Mouse (Mus musculus): ENCODE measurements at regions not wholly inside any gene's neighbourhood (a gene's known extent, or its start where the extent isn't known, plus 50 kb on each side); places are given as distances from the start of the nearest gene placed in this dataset.

DNA sequence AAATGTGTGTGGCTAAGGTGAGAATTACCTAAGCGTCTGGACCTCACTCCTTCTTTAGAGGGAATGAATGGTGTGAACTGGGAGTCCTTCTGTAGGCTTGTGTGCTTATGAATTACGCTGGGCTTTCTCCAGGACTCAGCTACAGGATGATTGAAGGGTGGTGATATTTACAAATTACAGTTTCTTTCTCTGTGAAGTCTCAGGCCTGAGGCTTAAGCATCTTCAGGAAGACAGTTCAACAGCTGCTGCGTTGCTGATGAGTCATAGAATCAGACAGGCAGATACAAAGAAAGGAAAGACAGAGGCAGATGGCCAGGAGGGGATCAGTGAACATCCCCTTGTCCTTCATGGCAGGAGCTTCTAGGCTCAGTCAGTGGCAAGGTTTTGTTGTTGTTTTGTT lies 227.3 kb downstream of the Pros1 start:
- Histone ChIP-seq H3K27me3 (ENCODE audit: insufficient read depth, low read length) (no peaks in the 10 kb centered on the region), H3K9me3 (ENCODE audit: low read length) (no peaks in the 10 kb centered on the region), H3K4me2 (ENCODE audit: low read depth, low read length) (no peak overlapping the region), H3K27ac (no peak overlapping the region), H3K4me3 (ENCODE audit: low read length) (no peak overlapping the region), H3K36me3 (ENCODE audit: insufficient read depth, low read length) (no peaks in the 10 kb centered on the region), H3K9ac (replicated peaks; ENCODE audit: low read length) (no peak overlapping the region), H3K4me1 (ENCODE audit: insufficient read depth, low read length) (no peaks in the 10 kb centered on the region; the same call in 1 of the 2 replicates)
- DNase-seq (ENCODE audit: low spot score) (peak; percentile 67), ATAC-seq (peak; percentile 86)
- 54% methylated on average over 3 of the region's 3 CpGs for WGBS
- no peak for TF ChIP-seq CTCF (IDR thresholded peaks at IDR 0.05; ENCODE audit: low read depth)

DNA sequence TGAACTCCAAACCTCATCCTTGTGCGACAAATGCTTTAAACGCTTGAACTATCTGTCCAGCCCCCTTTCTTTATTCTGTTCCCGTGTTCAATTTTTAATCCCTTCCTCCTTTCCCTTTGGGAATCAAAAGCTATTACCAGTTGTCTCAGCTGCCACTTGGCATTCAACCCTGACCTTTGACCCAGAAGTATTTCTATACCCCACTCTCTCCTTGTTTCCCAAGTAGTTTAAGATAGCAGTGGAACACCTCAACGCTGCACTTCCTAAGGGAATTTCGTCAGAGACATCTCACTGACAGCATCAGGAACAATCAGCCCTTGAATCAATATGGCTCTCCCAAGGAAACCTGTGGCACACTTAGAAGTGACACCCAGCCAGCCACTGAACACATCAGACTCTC lies 229.1 kb downstream of the Pros1 start:
- 30% methylated on average over 5 of the region's 5 CpGs for WGBS

DNA sequence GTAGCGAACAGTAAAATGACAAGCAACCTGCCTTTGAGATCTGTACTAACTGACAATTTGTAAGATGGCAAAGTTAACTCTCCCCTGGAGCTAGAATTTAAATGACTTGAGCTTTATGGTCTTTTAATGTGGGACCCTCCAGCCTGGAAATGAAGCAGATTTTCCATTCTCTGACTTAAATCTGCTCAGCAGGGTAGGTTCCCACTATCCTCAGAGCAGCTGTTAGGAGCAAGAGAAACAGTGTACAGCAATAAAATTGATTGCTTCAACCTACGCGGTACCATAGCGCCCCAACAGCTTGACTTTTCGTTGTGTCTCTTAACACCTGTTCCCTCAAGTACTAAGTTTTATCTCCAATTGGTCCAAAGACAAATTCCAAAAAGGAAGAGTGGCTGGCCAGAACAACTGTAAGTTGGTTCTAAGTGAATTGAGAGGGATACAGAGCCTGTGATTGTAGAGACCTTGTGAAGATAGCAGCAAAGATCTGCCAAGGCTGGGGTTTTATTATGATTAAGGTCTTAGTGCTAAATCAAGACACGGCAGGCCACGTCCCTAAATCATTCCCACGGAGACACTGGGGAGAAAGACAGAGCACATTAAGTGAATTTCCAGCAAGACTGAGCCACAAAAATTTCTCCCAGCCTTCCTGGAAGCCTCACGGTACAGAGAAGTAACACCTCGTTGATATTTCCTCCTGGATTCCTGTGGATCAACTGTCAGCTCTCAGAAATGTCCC lies 230.1 kb downstream of the Pros1 start:
- H3K4me1 ChIP-seq (ENCODE audit: insufficient read depth, low read length): no peaks in the 10 kb centered on the region; the same call in 1 of the 2 replicates
- DNase-seq (ENCODE audit: low spot score): peak; percentile 55
- no peak overlapping the region for H3K27ac ChIP-seq
- H3K4me3 ChIP-seq (ENCODE audit: low read length): no peak overlapping the region
- H3K9me3 ChIP-seq (ENCODE audit: low read length): no peaks in the 10 kb centered on the region
- H3K4me2 ChIP-seq (ENCODE audit: low read depth, low read length): no peak overlapping the region
- H3K27me3 ChIP-seq (ENCODE audit: insufficient read depth, low read length): no peaks in the 10 kb centered on the region
- H3K36me3 ChIP-seq (ENCODE audit: insufficient read depth, low read length): no peaks in the 10 kb centered on the region
- ATAC-seq: peak; percentile 48; the same call in 1 of the 2 replicates
- TF ChIP-seq CTCF (IDR thresholded peaks at IDR 0.05; ENCODE audit: low read depth): no peak
- H3K9ac ChIP-seq (replicated peaks; ENCODE audit: low read length): no peak overlapping the region
- WGBS: 42% methylated on average over 10 of the region's 10 CpGs

More for the DNA sequence above, 229.1 kb downstream of the Pros1 start:
- Histone ChIP-seq H3K4me3 (ENCODE audit: low read length) (no peak overlapping the region), H3K27ac (no peak overlapping the region), H3K36me3 (ENCODE audit: insufficient read depth, low read length) (no peaks in the 10 kb centered on the region), H3K9ac (replicated peaks; ENCODE audit: low read length) (no peak overlapping the region), H3K4me2 (ENCODE audit: low read depth, low read length) (no peak overlapping the region), H3K4me1 (ENCODE audit: insufficient read depth, low read length) (no peaks in the 10 kb centered on the region; the same call in 1 of the 2 replicates), H3K27me3 (ENCODE audit: insufficient read depth, low read length) (no peaks in the 10 kb centered on the region), H3K9me3 (ENCODE audit: low read length) (no peaks in the 10 kb centered on the region)
- ATAC-seq (no peak), DNase-seq (ENCODE audit: low spot score) (peak; percentile 19)
- TF ChIP-seq CTCF (IDR thresholded peaks at IDR 0.05; ENCODE audit: low read depth): no peak

DNA sequence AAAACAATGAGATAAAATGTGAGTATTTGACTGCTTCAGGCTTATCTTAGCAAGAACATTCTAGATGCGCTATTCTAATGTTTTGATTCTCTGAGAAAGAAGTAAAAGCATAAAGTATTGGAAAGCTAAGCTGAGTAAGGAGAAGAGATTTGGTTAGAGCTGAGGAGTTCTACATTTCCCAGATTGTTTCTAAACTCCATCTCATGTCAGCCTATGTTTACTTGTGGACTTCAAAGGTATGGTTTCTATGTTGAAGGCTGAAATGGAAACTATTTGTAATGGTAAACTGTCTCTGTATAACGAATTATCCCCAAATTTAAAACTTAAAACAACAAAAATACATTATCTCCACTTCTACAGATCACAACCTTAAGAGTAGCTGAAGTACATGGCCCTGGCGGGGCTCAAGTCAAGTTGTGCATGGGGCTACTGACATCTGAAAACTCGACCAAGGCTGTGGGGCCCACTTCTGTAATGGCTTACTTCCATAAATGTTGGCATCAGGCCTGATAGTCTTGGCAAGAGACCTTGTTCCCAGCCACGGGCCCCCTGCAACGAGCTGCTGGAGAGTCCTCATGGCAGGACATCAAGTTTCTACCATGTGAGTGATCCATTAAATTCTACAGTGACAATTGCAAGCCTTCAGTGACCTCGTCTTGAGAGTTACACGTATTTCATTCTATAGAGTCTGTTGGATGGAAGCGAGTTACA lies 232.1 kb downstream of the Pros1 start:
- TF ChIP-seq CTCF (IDR thresholded peaks at IDR 0.05; ENCODE audit: low read depth): no peak
- Histone ChIP-seq H3K27ac (no peak overlapping the region), H3K36me3 (ENCODE audit: insufficient read depth, low read length) (no peaks in the 10 kb centered on the region), H3K4me1 (ENCODE audit: insufficient read depth, low read length) (no peaks in the 10 kb centered on the region; the same call in 1 of the 2 replicates), H3K9ac (replicated peaks; ENCODE audit: low read length) (no peak overlapping the region), H3K9me3 (ENCODE audit: low read length) (no peaks in the 10 kb centered on the region), H3K4me3 (ENCODE audit: low read length) (no peak overlapping the region), H3K27me3 (ENCODE audit: insufficient read depth, low read length) (no peaks in the 10 kb centered on the region), H3K4me2 (ENCODE audit: low read depth, low read length) (no peak overlapping the region)
- ATAC-seq (no peak), DNase-seq (ENCODE audit: low spot score) (peak; percentile 68)
- 52% methylated on average over 9 of the region's 9 CpGs for WGBS

DNA sequence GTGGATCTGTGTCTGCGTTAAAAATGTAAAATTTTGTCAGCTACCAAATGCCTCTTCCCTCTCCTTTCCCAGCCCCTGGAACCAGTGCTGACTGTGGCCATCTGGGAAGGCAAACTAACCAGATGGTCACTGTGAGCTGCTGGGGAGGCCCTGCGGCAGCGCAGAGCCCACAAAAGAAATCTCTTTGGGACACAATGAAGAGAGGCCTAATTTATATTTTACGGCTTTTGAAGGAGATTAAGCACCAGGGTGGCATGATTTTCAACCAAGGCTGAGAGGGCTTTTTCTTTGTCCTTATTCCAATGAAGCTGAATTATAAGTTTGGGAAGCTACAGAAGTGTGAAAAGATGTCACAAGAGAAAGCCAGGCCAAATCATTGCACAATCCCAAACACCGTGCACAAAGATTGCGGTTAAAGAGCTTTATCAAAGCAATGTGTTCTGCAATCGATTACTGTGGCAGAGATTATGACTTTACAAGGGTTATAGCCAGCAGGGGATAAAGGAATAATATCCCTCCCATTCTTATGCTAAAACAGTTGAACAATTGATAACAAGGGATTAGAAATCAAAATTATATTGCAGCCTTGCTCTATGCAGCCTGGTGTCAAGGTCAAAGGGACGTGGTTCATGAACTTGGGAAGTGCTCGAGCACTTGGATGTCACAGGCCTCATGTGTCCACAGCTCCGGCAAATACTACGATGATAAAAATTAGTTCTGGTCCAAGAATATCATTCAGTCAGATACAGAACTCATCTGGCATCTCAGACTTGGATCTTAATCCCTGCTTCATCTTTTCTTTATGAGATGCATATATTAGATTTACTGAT lies 237.6 kb downstream of the Pros1 start:
- Histone ChIP-seq H3K4me1 (ENCODE audit: insufficient read depth, low read length) (no peaks in the 10 kb centered on the region), H3K36me3 (ENCODE audit: insufficient read depth, low read length) (no peaks in the 10 kb centered on the region), H3K9ac (replicated peaks; ENCODE audit: low read length) (no peak overlapping the region), H3K4me2 (ENCODE audit: low read depth, low read length) (no peak overlapping the region), H3K4me3 (ENCODE audit: low read length) (no peak overlapping the region), H3K27ac (peak overlapping the region; percentile 74), H3K27me3 (ENCODE audit: insufficient read depth, low read length) (no peaks in the 10 kb centered on the region), H3K9me3 (ENCODE audit: low read length) (no peaks in the 10 kb centered on the region)
- 20% methylated on average over 11 of the region's 11 CpGs for WGBS
- DNase-seq (ENCODE audit: low spot score): peak; percentile 75
- no peak for TF ChIP-seq CTCF (IDR thresholded peaks at IDR 0.05; ENCODE audit: low read depth)
- peak; percentile 89 for ATAC-seq

DNA sequence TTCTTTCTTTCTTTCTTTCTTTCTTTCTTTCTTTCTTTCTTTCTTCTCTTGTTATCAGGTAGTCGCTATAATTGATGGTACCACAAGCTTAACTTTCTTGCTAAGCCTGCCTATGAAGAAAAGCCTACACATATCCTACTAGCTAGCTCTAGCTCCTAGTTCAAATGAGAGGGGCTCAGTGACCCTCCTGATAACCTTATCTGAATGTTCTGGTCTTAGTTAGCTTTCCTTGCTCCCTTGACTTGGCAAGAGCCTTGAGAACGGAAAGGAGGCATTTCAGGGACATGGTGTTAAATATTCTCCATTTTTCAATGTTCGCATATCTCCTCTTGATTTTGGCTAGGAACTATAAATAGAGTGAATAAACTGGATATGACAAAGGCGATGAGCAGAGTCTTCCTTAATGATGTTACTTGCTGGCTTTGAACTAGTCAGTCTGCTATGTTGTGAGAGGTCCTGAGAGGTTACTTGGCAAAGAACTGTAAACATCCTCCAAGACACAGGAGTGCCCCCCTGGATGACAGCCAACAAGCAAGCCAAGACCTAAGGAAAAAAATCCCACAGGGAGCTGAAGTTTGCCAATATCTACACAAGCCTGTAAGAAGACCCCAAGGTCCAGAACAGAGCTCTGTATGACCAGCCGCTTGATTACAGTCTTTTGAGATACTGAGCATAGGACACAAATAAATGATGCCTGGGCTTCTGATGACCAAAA lies 240.2 kb downstream of the Pros1 start:
- Histone ChIP-seq H3K27me3 (ENCODE audit: insufficient read depth, low read length) (no peaks in the 10 kb centered on the region), H3K4me2 (ENCODE audit: low read depth, low read length) (no peak overlapping the region), H3K36me3 (ENCODE audit: insufficient read depth, low read length) (no peaks in the 10 kb centered on the region), H3K9ac (replicated peaks; ENCODE audit: low read length) (no peak overlapping the region), H3K4me1 (ENCODE audit: insufficient read depth, low read length) (no peaks in the 10 kb centered on the region), H3K4me3 (ENCODE audit: low read length) (no peak overlapping the region), H3K9me3 (ENCODE audit: low read length) (no peaks in the 10 kb centered on the region), H3K27ac (no peak overlapping the region)
- DNase-seq (ENCODE audit: low spot score) (peak; percentile 59), ATAC-seq (no peak)
- 77% methylated on average over 5 of the region's 5 CpGs for WGBS
- no peak for TF ChIP-seq CTCF (IDR thresholded peaks at IDR 0.05; ENCODE audit: low read depth)
